Mouse (Mus musculus): ENCODE data around the gene Nsmf.

GRCm38 (mm10) chr2:25065537-25065936, 11.4 kb downstream of the Nsmf start:
- no peak for TF ChIP-seq CTCF (conservative IDR thresholded peaks at IDR 0.05; ENCODE audit: low read length)
- TF ChIP-seq NANOG (IDR thresholded peaks at IDR 0.05; ENCODE audit: borderline replicate concordance, low read length), result no peak

All from E14TG2a.4 (cell line).